Comparison of ENCODE assay signal across 11 mouse cellular contexts in genomic region chr9:70653875-70654274, GRCm38 (mm10). TPM values are rescaled to one million over a fixed set of nuclear protein-coding genes. Genes with fewer than 3 reads are reported as not detected.
DNase-seq lines count a peak whose midpoint lies in the region; ATAC-seq and TF ChIP-seq lines count a peak whose summit lies in the region.
"Had no signal": no experiment of that assay in that cellular context is flagged by ENCODE, and none has a peak within 500 bp of the region (broad histone marks: within the 10 kb centered on the region; RNA-seq: fewer than 3 reads in every experiment).

No protein-coding gene starts in this region.

- H3K27me3 ChIP-seq in cerebellum, adult 2 months (ENCODE audit: control insufficient read depth, insufficient read depth, low read length): no peaks in the 10 kb centered on the region
- no peaks in the 10 kb centered on the region for H3K27me3 ChIP-seq in liver, embryonic 14.5 days (ENCODE audit: control insufficient read depth, insufficient read depth, low read length)
- H3K27me3 ChIP-seq in neural tube, embryonic 13.5 days: no peaks in the 10 kb centered on the region
- H3K27me3 ChIP-seq: lung, embryonic 15.5 days had no signal

- peaks cover 11% of the 10 kb centered on the region; the same call in 1 of the 2 replicates for H3K4me1 ChIP-seq in cerebellum, adult 2 months (ENCODE audit: control insufficient read depth, insufficient read depth, low read length)
- peaks cover 16 to 24% of the 10 kb centered on the region in 2 experiments for H3K4me1 ChIP-seq in liver, embryonic 14.5 days (replicated peaks; ENCODE audit: control insufficient read depth in 2 of 2, insufficient read depth in 2 of 2, low read length in 1 of 2)
- H3K4me1 ChIP-seq in neural tube, embryonic 13.5 days (replicated peaks): peaks cover 46% of the 10 kb centered on the region

- peak overlapping the region; percentile 86 for H3K4me2 ChIP-seq in liver, embryonic 14.5 days (ENCODE audit: low read depth)
- H3K4me2 ChIP-seq in neural tube, embryonic 13.5 days: peak overlapping the region; percentile 72
- H3K4me2 ChIP-seq: lung, embryonic 15.5 days had no signal

- peak overlapping the region; percentile 100 for H3K4me3 ChIP-seq in cerebellum, adult 2 months (replicated peaks; ENCODE audit: insufficient read depth, low read depth, low read length)
- H3K4me3 ChIP-seq in layer of hippocampus, adult 2 months: peak overlapping the region; percentile 14; the same call in 1 of the 2 replicates
- peak overlapping the region; percentile 38 to 71 for H3K4me3 ChIP-seq in liver, embryonic 14.5 days (ENCODE audit: insufficient read depth in 1 of 2, low read depth in 2 of 2, low read length in 2 of 2)
- H3K4me3 ChIP-seq in neural tube, embryonic 13.5 days: peak overlapping the region; percentile 96
- H3K4me3 ChIP-seq: lung, embryonic 15.5 days had no signal

- no peak overlapping the region for H3K27ac ChIP-seq in cerebellum, adult 2 months (ENCODE audit: insufficient read depth, low read length)
- no peak overlapping the region for H3K27ac ChIP-seq in layer of hippocampus, adult 2 months
- no peak overlapping the region for H3K27ac ChIP-seq in liver, embryonic 14.5 days
- H3K27ac ChIP-seq in neural tube, embryonic 13.5 days (replicated peaks): 0 out of 2 replicates have a peak overlapping the region, but pooled peaks have one; percentile 33
- H3K27ac ChIP-seq: lung, embryonic 15.5 days had no signal

- TF ChIP-seq CTCF in cerebellum, adult 2 months (IDR thresholded peaks at IDR 0.05; ENCODE audit: borderline replicate concordance, insufficient read depth, low read depth, low read length): no peak
- no peak for TF ChIP-seq CTCF in layer of hippocampus, adult 2 months (conservative IDR thresholded peaks at IDR 0.05)
- TF ChIP-seq CTCF in liver, embryonic 14.5 days (IDR thresholded peaks at IDR 0.05; ENCODE audit: low read depth): no peak

- 11% methylated on average over 2 of the region's 2 CpGs for WGBS in cerebellum, adult 2 months
- 64% methylated on average over 2 of the region's 2 CpGs for WGBS in liver, embryonic 14.5 days (ENCODE audit: insufficient replicate concordance)
- 76% methylated on average over 2 of the region's 2 CpGs for WGBS in neural tube, embryonic 13.5 days

- no peaks in the 10 kb centered on the region for H3K9me3 ChIP-seq in liver, embryonic 14.5 days (ENCODE audit: control insufficient read depth, low read length)
- H3K9me3 ChIP-seq in neural tube, embryonic 13.5 days: no peaks in the 10 kb centered on the region
- H3K9me3 ChIP-seq: lung, embryonic 15.5 days had no signal

- no peak for ATAC-seq in liver, embryonic 14.5 days (ENCODE audit: insufficient read depth)
- no peak for ATAC-seq in neural tube, embryonic 13.5 days (ENCODE audit: low read depth)

- H3K9ac ChIP-seq in liver, embryonic 14.5 days (replicated peaks): 0 out of 2 replicates have a peak overlapping the region, but pooled peaks have one; percentile 24
- H3K9ac ChIP-seq in neural tube, embryonic 13.5 days: peak overlapping the region; percentile 57
- H3K9ac ChIP-seq: lung, embryonic 15.5 days had no signal

- TF ChIP-seq POLR2A in cerebellum, adult 2 months (IDR thresholded peaks at IDR 0.05; ENCODE audit: borderline replicate concordance, insufficient read depth, low read length): no peak

- no peak for TF ChIP-seq EP300 in liver, embryonic 14.5 days (IDR thresholded peaks at IDR 0.05; ENCODE audit: low read depth)

- intact Hi-C loops in gastrocnemius, postnatal 14 days (cut with DNase I; ENCODE audit: low total_unique reads): no loop called here

- DNase-seq in cerebellum, adult 2 months: no peak
- DNase-seq in cerebellum, postnatal 4 days (ENCODE audit: low spot score in 2 of 2): no peak
- no peak for DNase-seq in layer of hippocampus, adult 2 months (ENCODE audit: low spot score in 2 of 2)
- no peak for DNase-seq in layer of hippocampus, adult 18-20 months (ENCODE audit: low spot score in 2 of 2)
- no peak for DNase-seq in liver, embryonic 14.5 days (ENCODE audit: low read depth in 3 of 3, low spot score in 3 of 3)
- no peak for DNase-seq in gastrocnemius, postnatal 14 days
- no peak for DNase-seq in Muller cell, postnatal 12 days (ENCODE audit: inconsistent ontology term)
- DNase-seq: adrenal gland, adult 2 months; gastrocnemius, postnatal 25 days had no signal

- peaks cover 18% of the 10 kb centered on the region for H3K36me3 ChIP-seq in liver, embryonic 14.5 days (replicated peaks; ENCODE audit: control insufficient read depth, insufficient read depth, low read depth)
- H3K36me3 ChIP-seq in neural tube, embryonic 13.5 days: 0 out of 2 replicates have a peak, but pooled peaks cover 3% of the 10 kb centered on the region
- H3K36me3 ChIP-seq: lung, embryonic 15.5 days had no signal

RNA-seq across cellular contexts. Expression of gene Gm10642, which starts 2.2 kb away (rescaled TPM):
- 1.4 and 1.5 TPM in 2 replicates for polyA plus RNA-seq in cerebellum, adult 2 months (2012; rRNA removed)
- total RNA-seq in layer of hippocampus, adult 2 months (2021): under 1 TPM; 0.59 to 0.93 TPM
- 1 to 10 TPM in 1 of 2 experiments, under 1 TPM in 1; 0.84 to 1.3 TPM for total RNA-seq in layer of hippocampus, adult 18-20 months (2021)
- 0.47 and 0.50 TPM in 2 replicates for polyA plus RNA-seq in liver, embryonic 14.5 days (2012; rRNA removed)
- polyA plus RNA-seq in liver, embryonic 14.5 days (2014; fragmentation: Nextera tagmentation; extraction: Ambion mirVana): 0.66 and 0.86 TPM in 2 replicates
- 0.30 and 0.91 TPM in 2 replicates for polyA plus RNA-seq in neural tube, embryonic 13.5 days (2015; fragmentation: Nextera tagmentation; extraction: Ambion mirVana)
- under 1 TPM; 0.22 to 0.37 TPM for total RNA-seq in gastrocnemius, postnatal 14 days (2021)

RNA-seq across cellular contexts. Expression of gene Mindy2, which starts 3.1 kb away (rescaled TPM):
- 58.4 and 67.3 TPM in 2 replicates for polyA plus RNA-seq in cerebellum, adult 2 months (2012; rRNA removed)
- total RNA-seq in layer of hippocampus, adult 2 months (2021): 10 to 100 TPM; 30.4 to 33.3 TPM
- total RNA-seq in layer of hippocampus, adult 18-20 months (2021): 10 to 100 TPM; 33.7 to 35.3 TPM
- polyA plus RNA-seq in liver, embryonic 14.5 days (2012; rRNA removed): 5.2 and 7.8 TPM in 2 replicates
- polyA plus RNA-seq in liver, embryonic 14.5 days (2014; fragmentation: Nextera tagmentation; extraction: Ambion mirVana): 13.7 and 15.3 TPM in 2 replicates
- 25.6 and 29.4 TPM in 2 replicates for polyA plus RNA-seq in neural tube, embryonic 13.5 days (2015; fragmentation: Nextera tagmentation; extraction: Ambion mirVana)
- 10 to 100 TPM; 12.3 to 14.4 TPM for total RNA-seq in gastrocnemius, postnatal 14 days (2021)

RNA-seq across cellular contexts. Expression of gene Adam10, which starts 24.9 kb away (rescaled TPM):
- 44.9 and 47.7 TPM in 2 replicates for polyA plus RNA-seq in cerebellum, adult 2 months (2012; rRNA removed)
- total RNA-seq in layer of hippocampus, adult 2 months (2021): 10 to 100 TPM; 67.1 to 71.2 TPM
- total RNA-seq in layer of hippocampus, adult 18-20 months (2021): 10 to 100 TPM; 65.8 to 68.4 TPM
- 27.6 and 37.2 TPM in 2 replicates for polyA plus RNA-seq in liver, embryonic 14.5 days (2012; rRNA removed)
- polyA plus RNA-seq in liver, embryonic 14.5 days (2014; fragmentation: Nextera tagmentation; extraction: Ambion mirVana): 55.2 and 61.5 TPM in 2 replicates
- polyA plus RNA-seq in neural tube, embryonic 13.5 days (2015; fragmentation: Nextera tagmentation; extraction: Ambion mirVana): 93.6 and 99.7 TPM in 2 replicates
- total RNA-seq in gastrocnemius, postnatal 14 days (2021): 10 to 100 TPM; 26.4 to 35.9 TPM

Comparison
In these comparisons a context has a peak if more than half of its experiments do, and no peak if none do; other contexts are left out.
1. H3K4me3 ChIP-seq: peak in every context shown above with its lines; median percentile 100 in cerebellum, adult 2 months; 96 in neural tube, embryonic 13.5 days; 54 in liver, embryonic 14.5 days; 14 in layer of hippocampus, adult 2 months.